Mouse (Mus musculus) liver, embryonic 14.5 days (tissue): ENCODE measurements at regions not wholly inside any gene's neighbourhood (a gene's known extent, or its start where the extent isn't known, plus 50 kb on each side); places are given as distances from the start of the nearest gene placed in this dataset.

ENCODE experiments used
- CTCF ChIP-seq: IDR thresholded peaks from 2 replicates; pipeline ENCODE4 v1.5.1; 2016; ENCODE audit warnings: antibody characterized with exemption, low read depth, control low read depth
- EP300 ChIP-seq: IDR thresholded peaks from 2 replicates; pipeline ENCODE4 v1.6.1; 2016; ENCODE audit warnings: antibody characterized with exemption, low read depth

- no peak for TF ChIP-seq CTCF
- TF ChIP-seq EP300 = no peak
Measured at GRCm38 (mm10) chr15:62212283-62212910, 1289.6 kb upstream of the A1bg start.
